Mouse (Mus musculus) ES-Bruce4 (cell line): ENCODE data around the gene Pdhx. TPM values are rescaled to one million over a fixed set of nuclear protein-coding genes. Genes with fewer than 3 reads are reported as not detected.

ENCODE experiments used
- H3K27ac ChIP-seq: 2 replicates; pipeline ENCODE4 v1.5.1; 2012; ENCODE audit warnings: low read length, inconsistent platforms; ENCODE audit not compliant: insufficient read depth
- H3K27me3 ChIP-seq: 2 replicates; pipeline ENCODE4 v1.6.1; 2012; ENCODE audit warnings: mild to moderate bottlenecking, low read length, inconsistent platforms; ENCODE audit not compliant: control insufficient read depth, poor library complexity, insufficient read depth, severe bottlenecking
- H3K36me3 ChIP-seq: 2 replicates; pipeline ENCODE4 v1.6.1; 2012; ENCODE audit warnings: inconsistent platforms, mild to moderate bottlenecking, low read length, moderate library complexity; ENCODE audit not compliant: control insufficient read depth, poor library complexity, insufficient read depth, severe bottlenecking
- H3K4me1 ChIP-seq: one replicate; pipeline ENCODE4 v1.8.1; 2011; ENCODE audit warnings: low read length; ENCODE audit not compliant: control insufficient read depth, insufficient read depth
- H3K4me3 ChIP-seq: 2 replicates; pipeline ENCODE4 v1.5.1; 2011; ENCODE audit warnings: low read depth, mild to moderate bottlenecking, low read length
- H3K9ac ChIP-seq: 2 replicates; pipeline ENCODE4 v1.6.1; 2012; ENCODE audit warnings: low read depth, mild to moderate bottlenecking, inconsistent platforms; ENCODE audit not compliant: poor library complexity, severe bottlenecking
- H3K9me3 ChIP-seq: replicated peaks from 2 replicates; pipeline ENCODE4 v1.6.1; 2012; ENCODE audit warnings: mild to moderate bottlenecking, low read length, inconsistent platforms; ENCODE audit not compliant: control insufficient read depth, poor library complexity, insufficient read depth, severe bottlenecking
- CTCF ChIP-seq: IDR thresholded peaks from one replicate; pipeline ENCODE4 v1.8.1; 2011; ENCODE audit warnings: low read depth, low read length
- EP300 ChIP-seq: IDR thresholded peaks from 2 replicates; pipeline ENCODE4 v1.6.1; 2011; ENCODE audit warnings: low read depth, low read length; ENCODE audit not compliant: insufficient read depth
- POLR2A ChIP-seq: IDR thresholded peaks from one replicate; pipeline ENCODE4 v1.8.1; 2011; ENCODE audit warnings: low read length; ENCODE audit not compliant: insufficient read depth
- polyA plus RNA-seq: library from polyadenylated mRNA; stranded (reverse); fragments of >200 nt; gene quantifications from 2 replicates; pipeline ENCODE4 v1.2.4, GENCODE M21; 2011; ENCODE audit warnings: low read depth; ENCODE audit not compliant: missing spikeins, insufficient read depth, insufficient read length

The Pdhx gene
- polyA plus RNA-seq, 1 experiment = 16.7 TPM

GRCm38 (mm10) chr2:102980870-102981269 lies 92.4 kb downstream of the Pdhx start:
- H3K36me3 ChIP-seq = no peaks in the 10 kb centered on the region
- TF ChIP-seq EP300 = no peak
- no peak for TF ChIP-seq POLR2A
- TF ChIP-seq CTCF = no peak
- H3K9ac ChIP-seq = no peak overlapping the region
- no peak overlapping the region for H3K27ac ChIP-seq
- no peaks in the 10 kb centered on the region for H3K4me1 ChIP-seq
- H3K27me3 ChIP-seq = no peaks in the 10 kb centered on the region
- H3K9me3 ChIP-seq = no peaks in the 10 kb centered on the region
- H3K4me3 ChIP-seq = no peak overlapping the region

DNA sequence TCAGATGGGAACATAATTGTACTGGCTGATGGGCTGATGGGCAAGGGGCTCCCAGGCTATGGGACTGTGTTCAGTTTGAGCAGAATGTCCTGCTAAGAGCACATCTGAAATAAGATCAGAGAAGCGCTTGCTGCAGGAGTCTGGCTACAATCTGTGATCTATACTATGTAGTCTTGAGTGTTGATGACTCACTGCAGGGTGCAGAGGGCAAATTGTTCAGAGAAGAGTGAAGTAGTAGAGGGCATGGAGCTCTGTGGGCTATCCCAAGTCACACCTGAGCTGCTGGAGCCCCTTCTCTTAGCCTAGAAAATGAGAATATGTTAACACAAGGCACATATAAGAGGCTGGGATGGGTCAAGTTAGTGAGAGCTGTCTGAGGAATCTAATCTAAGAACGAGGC lies 93.8 kb downstream of the Pdhx start:
- Histone ChIP-seq H3K9me3 (no peaks in the 10 kb centered on the region), H3K27ac (no peak overlapping the region), H3K36me3 (no peaks in the 10 kb centered on the region), H3K4me1 (no peaks in the 10 kb centered on the region), H3K9ac (no peak overlapping the region), H3K4me3 (no peak overlapping the region), H3K27me3 (no peaks in the 10 kb centered on the region)
- no peak for TF ChIP-seq POLR2A
- no peak for TF ChIP-seq EP300
- no peak for TF ChIP-seq CTCF

- Histone ChIP-seq H3K27me3 (no peaks in the 10 kb centered on the region), H3K9ac (no peak overlapping the region), H3K27ac (no peak overlapping the region), H3K4me1 (no peaks in the 10 kb centered on the region), H3K36me3 (no peaks in the 10 kb centered on the region), H3K4me3 (no peak overlapping the region), H3K9me3 (no peaks in the 10 kb centered on the region)
- TF ChIP-seq POLR2A = no peak
- TF ChIP-seq CTCF = no peak
- TF ChIP-seq EP300 = no peak
Observed at GRCm38 (mm10) chr2:102979112-102979511, 94.2 kb downstream of the Pdhx start.

DNA sequence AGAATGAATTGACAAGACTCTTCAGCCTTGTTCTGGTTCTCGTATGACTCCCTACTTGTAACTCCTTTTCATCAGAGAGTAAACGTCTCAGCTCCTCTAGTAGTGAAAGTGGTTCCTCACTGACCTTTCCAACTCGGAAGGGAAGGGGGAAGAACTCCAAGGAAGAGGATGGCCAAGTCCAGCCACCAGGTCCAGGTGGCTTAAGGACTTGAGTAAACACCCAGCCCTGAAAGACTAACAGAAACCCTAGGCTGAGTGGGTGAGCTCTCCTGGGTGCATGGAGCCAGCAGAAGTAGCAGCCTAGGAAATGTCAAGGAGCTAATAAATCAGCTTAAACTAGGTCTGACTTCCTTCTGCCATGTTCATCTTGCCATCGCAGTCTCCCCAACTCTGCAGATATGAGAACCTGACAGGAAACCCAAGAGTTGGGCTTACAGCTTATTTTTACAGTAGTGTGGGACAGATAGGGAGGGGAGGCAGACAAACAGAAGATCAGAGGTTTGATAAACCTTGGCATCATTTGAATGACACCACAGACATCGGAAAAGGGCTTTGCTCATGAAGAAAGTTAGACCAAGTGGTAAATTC lies 97.9 kb downstream of the Pdhx start:
- H3K36me3 ChIP-seq = no peaks in the 10 kb centered on the region
- H3K9me3 ChIP-seq = no peaks in the 10 kb centered on the region
- no peaks in the 10 kb centered on the region for H3K27me3 ChIP-seq
- H3K27ac ChIP-seq = no peak overlapping the region
- no peak for TF ChIP-seq EP300
- no peak for TF ChIP-seq POLR2A
- TF ChIP-seq CTCF = no peak
- no peak overlapping the region for H3K9ac ChIP-seq
- H3K4me3 ChIP-seq = no peak overlapping the region
- no peaks in the 10 kb centered on the region for H3K4me1 ChIP-seq

GRCm38 (mm10) chr2:102973115-102973514 lies 100.2 kb downstream of the Pdhx start:
- no peak overlapping the region for H3K4me3 ChIP-seq
- no peaks in the 10 kb centered on the region for H3K27me3 ChIP-seq
- no peaks in the 10 kb centered on the region for H3K36me3 ChIP-seq
- H3K9ac ChIP-seq = no peak overlapping the region
- no peaks in the 10 kb centered on the region for H3K4me1 ChIP-seq
- no peak for TF ChIP-seq CTCF
- H3K27ac ChIP-seq = no peak overlapping the region
- no peaks in the 10 kb centered on the region for H3K9me3 ChIP-seq

DNA sequence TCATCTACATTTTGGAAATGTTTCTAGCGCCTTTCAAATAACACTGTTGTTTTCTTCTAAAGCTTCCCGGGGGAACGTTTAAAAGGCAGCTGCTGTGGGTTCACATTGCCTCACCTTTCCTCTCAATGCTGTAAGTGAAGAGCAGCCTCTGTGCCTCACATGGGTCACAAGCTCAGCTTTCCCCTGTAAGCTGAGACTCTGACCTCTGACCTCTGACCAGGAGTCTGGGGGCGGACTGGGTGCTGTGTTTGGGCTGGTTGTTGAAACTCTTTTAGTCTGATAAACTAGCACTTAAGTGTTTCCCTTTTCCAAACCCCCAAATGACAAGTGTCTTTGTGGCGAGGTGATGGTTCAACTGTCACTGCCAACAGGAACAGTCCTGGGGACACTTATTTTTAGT lies 100.7 kb downstream of the Pdhx start:
- Histone ChIP-seq H3K4me1 (no peaks in the 10 kb centered on the region), H3K4me3 (no peak overlapping the region), H3K27ac (no peak overlapping the region), H3K9me3 (no peaks in the 10 kb centered on the region), H3K9ac (no peak overlapping the region), H3K36me3 (no peaks in the 10 kb centered on the region), H3K27me3 (no peaks in the 10 kb centered on the region)
- no peak for TF ChIP-seq CTCF
- TF ChIP-seq POLR2A = no peak
- TF ChIP-seq EP300 = no peak
